Mouse (Mus musculus): ENCODE measurements around the gene Mlxipl.

Mlxipl gene

DNA sequence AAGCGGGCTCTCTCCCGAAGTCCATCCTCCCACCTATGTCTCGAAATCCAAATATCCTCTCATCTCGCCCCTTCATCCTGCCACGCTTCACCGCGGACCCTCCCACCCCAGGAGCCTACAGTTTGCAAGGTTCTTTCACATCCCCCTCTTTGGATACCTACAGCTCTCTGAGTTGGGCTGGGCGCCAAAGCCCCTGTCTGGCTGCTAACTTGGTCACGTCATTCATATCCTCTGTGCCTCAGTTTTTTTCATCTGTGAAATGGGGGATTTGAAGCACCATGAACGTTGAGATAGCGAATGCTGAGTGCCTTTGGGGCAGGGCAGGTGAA is 11.2 kb upstream of the Mlxipl start:
- DNase-seq (ENCODE audit: low read depth, low spot score): no peak

DNA sequence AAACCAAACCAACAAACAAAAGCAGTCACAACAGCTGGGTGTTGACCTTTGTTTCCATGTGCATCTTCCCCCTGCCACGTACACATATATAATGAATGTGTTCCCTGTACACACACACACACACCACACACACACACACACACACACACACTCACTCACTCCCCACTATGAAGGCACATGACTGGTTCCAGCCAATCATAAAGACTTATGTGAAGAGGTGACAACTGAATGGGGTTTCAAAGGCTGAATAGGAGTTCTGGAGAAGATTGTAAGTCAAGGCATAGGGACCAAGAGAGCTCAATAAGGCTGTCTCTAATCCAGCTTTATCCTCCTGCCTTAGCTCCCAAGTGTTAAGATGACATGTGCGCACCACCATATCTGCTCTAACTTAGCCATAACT is 10.1 kb upstream of the Mlxipl start:
- no peak for DNase-seq (ENCODE audit: low read depth, low spot score)

DNA sequence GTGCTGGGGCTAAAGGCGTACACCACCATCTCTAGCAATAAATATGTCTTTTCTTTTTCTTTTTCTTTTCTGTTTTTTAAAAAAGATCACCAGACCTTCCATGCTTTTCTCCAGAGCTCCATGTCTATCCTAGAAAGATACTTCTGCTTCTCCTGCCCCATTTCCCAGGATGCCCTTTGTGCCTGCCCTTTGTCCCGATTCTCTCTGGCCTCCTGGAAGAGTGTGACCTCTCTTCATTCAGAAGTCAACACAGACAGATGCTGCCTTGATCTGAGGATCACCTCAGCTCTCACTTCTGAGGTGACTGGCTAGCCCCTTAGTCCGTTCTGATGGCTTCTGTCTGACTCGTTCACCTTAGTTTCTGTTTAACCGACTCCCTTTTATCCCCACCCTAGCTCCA is 9.2 kb upstream of the Mlxipl start:
- no peak for DNase-seq (ENCODE audit: low read depth, low spot score)

DNA sequence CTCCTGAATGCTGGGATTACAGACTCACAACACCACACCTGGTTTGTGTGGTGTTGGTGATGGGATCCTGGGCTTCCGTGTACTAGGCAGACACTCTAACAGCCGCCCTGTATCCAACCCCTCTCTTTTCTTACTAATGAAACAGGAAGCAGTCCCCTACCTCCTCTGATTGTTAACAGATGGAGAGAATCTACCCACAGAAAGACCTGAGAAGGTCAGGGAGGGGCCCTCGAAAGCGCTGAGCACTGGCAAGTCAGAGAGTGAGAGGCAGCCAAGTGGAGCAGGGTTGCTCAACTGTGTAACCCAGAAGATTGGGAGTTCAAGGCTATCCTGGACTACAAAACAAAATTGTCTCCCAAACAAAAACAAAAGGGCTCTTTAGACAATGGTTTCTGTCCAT is 2.8 kb upstream of the Mlxipl start:
- no peak for DNase-seq (ENCODE audit: low read depth, low spot score)

DNA sequence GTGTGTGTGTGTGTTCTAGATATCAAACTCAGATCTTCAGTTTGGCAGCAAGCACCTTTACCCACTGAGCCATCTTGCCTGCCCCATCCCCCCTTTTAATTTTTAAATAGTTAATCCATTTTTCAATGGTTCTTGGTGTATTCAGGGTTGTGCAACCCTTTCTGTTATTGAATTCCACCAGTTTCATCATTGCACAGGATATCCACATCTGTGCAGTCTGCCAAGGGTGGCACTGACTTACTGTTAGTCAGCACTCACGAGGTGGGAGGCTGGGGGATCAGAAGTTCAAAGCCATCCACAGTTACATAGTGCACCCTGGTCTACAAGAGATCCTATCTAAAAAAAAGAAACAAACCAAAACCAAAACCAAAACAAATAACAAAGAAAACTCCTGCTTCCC is 11.3 kb downstream of the Mlxipl start:
- no peak for DNase-seq (ENCODE audit: low read depth, low spot score)

DNA sequence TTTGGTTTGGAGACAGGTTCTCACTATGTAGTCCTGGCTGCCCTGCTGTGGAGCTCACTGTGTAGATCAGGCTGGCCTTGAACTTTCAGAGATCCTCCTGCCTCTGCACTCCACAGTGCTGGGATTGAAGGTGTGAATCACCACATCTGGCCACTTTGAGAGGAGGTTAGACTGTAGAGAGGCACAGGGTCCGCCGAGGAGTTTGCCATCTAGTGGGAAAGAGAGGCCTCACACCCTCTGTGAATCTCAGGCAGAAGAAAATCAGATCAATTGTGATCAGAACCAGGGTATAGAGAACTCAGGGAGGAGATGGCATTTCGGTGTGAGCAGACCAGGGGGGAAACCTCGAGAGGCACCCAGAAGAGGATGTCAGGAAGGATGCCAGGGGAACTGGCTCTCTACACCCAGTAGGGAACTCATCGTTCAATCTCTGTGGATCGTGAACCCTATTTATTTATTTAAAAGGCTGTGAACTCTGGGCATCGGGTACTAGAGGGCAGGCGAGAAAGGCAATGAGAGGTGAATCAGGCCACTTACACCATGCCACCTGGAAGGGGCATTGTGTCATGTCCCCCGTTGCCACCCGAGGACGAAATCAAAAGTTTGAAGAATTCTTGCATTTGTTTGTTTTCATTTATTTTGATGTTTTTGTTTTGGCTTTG is 14.4 kb downstream of the Mlxipl start:
- DNase-seq (ENCODE audit: low read depth, low spot score): no peak

DNA sequence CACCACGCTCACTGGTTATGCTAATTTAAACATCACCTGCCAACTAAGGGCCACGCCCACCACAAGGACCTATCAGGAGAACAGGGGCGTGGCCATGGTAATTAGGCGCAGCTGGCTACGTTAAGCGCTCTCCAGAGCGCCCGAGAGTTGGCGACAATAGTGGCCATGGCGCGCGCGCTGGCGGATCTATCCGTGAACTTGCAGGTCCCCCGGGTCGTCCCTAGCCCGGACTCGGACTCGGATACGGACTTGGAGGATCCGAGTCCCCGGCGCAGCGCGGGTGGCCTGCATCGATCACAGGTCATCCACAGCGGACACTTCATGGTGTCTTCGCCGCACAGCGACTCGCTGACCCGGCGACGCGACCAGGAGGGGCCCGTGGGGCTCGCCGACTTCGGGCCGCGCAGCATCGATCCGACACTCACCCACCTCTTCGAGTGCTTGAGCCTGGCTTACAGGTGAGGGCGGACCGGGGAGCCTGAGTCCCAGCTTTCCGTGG is 17.1 kb downstream of the Mlxipl start:
- DNase-seq (ENCODE audit: low read depth, low spot score): peak; percentile 92

DNA sequence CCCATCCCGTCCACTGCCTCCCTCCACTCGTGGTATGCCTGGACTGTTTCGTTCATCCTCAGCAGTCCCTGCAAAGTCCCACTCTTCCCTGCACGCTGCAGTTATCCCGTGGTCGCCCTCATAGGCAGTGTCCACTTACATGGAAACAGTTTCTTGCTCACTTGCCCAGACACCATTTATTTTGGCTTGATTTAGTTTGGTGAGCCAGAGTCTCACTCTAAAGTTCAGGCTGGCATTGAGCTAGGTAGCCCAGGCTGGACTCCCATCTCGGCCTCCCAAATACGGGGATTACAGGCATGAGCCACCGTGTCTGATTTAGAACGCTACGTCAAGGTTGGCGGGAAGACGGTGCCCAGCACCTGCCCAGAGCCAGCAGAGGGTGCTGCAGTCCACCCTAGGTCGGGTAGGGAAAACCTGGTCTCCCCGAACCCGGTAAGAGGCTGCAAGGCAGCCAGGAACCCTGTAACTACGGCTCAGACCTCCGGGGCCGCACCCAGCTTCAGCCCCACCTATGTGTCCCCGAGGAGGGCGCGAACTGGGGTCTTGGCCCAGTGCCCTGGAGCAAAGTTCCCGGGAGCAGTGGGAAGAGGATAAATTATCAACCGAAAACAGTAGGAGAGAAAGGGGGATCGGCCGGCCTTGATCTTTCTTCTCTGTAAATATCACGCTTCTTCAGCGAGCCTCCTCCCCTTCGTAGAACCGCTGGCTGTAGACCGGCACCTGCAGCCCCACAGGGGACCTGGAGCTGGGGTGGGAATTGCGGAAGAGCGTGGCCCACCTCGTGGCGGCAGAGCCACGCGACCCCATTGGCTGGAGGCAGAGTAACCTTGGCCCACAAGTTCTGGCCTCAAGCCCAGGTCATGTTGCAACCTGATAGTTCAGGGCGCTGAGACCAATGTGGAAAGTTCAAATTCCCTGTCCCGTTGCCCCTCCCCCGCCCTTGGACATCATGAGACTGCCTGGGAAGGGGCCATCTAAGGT is 18.1 kb downstream of the Mlxipl start:
- DNase-seq (ENCODE audit: low read depth, low spot score): peak; percentile 97

DNA sequence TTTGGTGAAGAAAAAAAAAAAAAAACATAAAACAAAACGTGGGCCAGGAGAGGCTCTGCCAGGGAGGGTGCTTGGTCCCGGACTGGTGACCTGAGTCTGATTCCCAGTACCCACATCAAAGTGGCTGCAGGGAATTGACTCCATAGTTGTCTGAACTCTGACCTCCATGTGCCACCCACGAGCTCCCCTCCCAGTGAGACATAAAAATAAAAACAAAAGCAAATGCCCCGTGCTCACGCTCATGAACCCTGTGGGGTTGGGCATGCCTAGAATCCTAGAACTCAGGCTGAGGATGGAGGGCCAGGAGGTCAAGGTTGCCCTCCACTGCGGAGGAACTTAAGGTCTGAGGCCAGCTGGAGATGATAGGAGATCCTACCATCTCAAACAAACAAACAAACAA is 19.3 kb downstream of the Mlxipl start:
- DNase-seq (ENCODE audit: low read depth, low spot score): no peak

DNA sequence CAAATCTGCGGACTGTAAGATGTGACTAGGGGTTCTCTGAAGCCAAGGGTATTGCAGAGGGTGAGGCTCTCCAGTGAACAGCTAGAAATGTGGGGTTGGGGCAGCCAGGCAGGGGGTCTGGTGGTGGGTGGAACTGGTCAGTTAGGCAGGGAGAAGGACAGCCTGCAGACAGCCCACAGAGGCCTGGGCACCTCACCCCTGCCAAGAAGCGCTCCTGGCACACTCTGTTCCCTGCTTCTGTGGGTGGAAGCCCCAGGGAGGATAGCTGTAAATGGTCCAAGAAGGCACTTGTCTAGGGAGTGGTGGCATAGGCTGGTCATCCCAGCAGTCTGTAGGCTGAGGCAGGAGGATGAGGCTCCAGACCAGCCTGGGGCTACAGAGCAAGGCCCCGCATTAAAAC is 19.7 kb downstream of the Mlxipl start:
- peak; percentile 53 for DNase-seq (ENCODE audit: low read depth, low spot score)

DNA sequence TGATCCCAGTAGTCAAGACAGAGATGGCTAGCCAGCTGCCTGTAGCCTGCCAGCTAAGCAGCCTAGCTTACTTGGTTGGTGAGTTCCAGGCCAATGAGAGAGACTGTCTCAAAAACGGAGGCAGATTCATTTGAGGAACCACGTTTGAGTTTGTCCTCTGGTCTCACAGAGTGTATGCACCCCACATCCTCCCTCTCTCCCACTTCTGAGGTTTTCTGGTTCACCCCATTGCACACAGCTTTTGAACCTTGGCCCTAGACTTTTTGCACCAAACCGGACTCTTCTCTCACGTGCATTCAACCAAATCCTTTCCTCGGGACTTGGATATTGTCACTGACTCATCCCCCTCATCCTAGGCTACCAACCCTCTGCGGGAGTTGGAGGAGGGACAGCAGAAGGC is 20.3 kb downstream of the Mlxipl start:
- DNase-seq (ENCODE audit: low read depth, low spot score): no peak

DNA sequence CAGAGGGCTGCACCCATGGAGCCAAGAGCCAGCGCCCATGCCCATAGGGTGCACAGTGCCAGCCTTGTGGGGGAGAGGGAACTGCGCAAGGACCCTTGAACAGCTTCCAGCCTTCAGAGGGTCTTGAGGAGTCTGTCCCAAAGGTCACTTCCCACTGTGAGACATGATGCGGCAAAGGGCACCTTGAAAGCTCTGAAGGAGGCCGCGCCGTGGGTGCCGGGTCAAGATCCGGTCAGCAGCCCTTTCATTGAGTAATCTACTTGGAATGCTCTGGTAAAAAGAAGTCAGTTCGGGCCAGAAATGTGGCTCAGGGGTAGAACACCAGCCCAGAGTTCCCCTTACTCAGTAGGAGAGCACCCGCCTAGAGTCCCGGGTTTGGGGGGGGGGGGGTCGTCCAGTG is 24.1 kb downstream of the Mlxipl start:
- DNase-seq (ENCODE audit: low read depth, low spot score): no peak

DNA sequence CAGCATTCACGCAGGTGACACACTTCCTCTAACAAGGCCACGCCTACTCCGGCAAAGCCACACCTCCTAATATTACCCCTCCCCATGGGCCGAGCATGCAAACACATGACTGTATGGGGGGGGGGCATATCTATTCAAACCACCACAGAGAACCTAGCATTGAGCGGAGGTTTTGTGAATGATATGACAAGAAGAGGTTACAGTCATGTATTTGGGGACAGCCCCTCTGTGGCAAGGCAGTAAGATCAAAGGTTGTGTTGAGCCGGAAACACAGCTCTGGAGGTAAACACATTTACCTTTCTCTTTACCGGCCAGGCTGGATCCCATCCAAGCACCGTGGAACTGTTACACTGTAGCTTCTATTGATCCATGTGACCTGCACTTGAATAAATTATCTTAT is 25.6 kb downstream of the Mlxipl start:
- no peak for DNase-seq (ENCODE audit: low read depth, low spot score)

DNA sequence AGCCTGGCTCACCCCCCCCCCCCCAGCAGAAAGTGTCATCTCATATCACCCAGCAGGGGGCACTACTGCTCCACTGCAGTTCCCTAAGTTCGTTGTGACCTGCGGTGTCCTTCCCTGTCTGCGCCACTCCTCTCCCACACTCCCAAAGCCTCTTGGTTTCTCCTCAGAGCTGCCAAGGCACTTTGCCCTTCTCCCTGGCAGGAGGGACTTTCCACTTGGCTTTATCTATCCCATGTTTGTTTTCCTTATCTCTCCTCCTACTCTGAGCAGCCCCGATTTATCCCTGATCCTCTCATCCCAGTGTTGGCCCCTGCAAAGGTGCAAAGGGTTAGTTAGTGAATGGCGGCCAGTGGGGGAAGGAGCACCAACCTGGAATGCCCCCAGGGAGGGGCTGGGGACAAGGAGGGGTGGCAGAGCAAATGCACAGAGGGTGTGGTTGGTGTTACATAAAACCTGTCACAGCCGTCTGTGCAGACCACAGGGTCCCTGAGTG is 28.9 kb downstream of the Mlxipl start:
- peak; percentile 76 for DNase-seq (ENCODE audit: low read depth, low spot score)

DNA sequence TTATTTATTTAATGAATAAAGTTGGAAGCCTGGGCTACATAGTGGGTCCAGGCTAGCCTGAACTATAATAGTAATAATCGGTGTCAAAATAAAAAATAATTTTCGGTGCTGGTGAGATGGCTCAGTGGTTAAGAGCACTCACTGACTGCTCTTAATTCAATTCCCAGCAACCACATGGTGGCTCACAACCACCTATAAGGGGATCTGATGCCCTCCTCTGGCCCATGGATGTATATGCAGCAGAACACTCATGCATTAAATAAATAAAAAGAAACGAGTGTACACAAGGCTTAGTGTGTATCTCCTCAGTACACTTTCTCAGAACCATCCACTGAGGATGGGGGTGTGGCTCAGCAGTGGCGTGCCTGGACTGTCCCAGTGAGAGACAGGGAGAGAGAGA is 31.1 kb downstream of the Mlxipl start:
- DNase-seq (ENCODE audit: low read depth, low spot score): no peak

DNA sequence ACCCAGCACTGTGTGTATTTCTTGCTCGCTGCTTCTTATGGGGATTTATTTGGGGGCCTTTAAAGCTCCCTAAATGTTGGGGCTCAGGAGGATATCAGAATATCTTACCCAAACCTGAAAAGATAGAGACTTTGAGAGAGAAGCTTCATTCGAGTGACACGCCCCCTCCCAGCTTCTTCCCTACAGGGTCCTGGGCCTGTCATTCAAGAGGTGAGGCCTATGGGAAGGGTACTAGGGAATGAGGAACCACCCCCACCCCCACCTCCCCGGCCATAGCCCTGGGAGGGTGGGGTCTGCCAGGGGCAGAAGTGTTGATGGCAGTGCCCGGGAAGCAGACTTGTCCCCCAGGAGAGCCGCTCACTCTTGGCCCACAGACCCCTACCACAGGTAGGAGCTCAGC is 36.4 kb downstream of the Mlxipl start:
- DNase-seq (ENCODE audit: low read depth, low spot score): no peak

DNA sequence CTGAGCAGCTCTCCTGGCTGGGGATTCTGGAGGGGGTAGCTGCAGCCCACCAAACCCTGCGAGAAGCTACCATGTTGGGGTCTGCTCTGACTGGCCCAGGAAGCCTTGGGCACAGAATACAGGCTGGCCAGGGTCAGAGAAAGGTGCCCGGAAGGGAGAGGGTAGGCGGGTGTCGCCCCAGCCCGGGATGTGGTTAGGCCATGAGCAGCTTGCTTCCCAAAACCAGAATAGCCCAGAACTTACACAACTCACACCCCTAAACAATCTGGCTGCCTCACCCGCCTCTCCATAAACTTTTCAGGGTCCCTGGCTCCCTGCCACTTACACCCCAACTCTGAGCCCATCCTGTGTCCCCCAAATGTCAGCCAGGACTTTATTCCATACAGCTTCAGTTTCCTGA is 38.0 kb downstream of the Mlxipl start:
- DNase-seq (ENCODE audit: low read depth, low spot score): no peak

DNA sequence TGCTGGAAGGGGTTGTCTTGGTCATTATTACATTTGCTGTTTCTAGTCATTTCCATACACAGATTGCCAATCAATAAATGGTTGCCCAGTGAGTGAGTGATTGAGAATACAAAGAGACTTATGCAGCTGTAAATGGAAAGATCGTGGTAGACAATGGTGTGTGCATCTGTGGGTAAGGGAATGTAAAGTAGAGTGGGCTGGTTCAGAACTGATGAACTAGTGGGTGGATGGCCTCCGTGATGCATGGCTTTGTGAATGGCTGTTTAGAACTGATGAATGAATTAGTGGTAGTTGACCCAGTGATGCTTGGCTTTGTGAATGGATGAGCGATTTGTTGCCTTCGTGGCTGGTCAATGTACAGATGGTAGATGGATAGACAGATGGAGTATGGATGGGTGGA is 40.1 kb downstream of the Mlxipl start:
- DNase-seq (ENCODE audit: low read depth, low spot score): no peak

DNA sequence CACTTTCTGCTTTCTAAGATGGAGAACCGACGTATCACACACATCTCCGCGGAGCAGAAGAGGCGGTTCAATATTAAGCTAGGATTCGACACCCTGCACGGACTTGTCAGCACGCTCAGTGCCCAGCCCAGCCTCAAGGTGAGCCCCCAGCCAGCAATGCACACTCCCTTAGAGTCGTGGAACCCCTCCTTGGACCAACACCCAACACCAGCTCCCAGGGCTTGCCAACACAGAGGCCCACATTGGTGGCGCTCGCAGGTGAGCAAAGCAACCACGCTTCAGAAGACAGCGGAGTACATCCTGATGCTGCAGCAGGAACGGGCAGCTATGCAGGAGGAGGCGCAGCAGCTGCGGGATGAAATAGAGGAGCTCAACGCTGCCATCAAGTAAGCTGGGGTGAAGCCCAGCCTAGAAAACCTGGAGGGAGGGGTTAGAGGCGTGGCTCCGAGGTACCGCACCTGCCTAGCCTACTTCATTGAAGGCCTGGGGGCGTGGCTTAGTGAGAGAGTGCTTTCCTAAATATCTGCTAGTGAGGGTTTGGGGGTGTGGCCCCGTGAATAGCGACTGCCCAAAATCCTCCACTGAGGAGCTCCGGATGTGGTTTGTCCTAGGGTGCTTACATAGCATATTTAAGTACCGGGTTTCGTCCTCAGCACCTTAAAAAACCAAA is 44.2 kb downstream of the Mlxipl start:
- DNase-seq (ENCODE audit: low read depth, low spot score): no peak

DNA sequence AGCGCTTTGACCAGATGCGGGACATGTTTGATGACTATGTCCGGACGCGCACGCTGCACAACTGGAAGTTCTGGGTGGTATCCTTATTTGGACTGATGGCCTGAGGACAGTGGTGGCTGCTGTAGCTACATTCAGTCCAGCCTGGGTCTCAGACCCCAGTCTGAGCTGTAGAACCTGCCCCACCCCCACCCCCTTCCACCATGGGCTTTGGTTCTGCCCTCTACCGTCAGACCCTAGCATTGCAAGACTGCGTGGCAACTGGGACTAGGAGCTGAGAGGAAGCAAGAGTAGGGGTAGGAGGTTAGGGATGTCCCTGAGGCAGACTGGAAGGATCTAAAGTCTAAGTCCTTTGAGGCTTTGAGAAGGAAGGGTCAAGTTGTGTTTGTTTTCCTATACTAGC is 44.8 kb downstream of the Mlxipl start:
- no peak for DNase-seq (ENCODE audit: low read depth, low spot score)

DNA sequence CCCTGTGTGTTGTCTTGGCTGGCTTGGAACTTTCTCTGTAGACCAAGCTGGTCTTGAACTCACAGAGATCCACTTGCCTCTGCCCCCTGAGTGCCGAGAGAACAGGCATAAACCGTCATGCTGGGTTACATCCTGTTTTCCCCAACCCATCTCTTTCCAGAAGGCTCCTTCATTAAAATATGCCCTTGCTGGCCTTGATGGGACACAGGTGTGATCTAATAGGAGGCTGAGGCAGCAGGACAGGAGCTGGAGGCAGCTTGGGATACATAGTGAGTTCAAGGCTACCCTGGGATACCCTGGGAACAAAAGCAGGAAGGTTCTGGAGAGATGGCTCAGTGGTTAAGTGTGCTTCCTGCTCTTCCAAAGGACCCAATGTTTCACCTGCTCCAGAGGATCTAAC is 50.2 kb downstream of the Mlxipl start:
- DNase-seq (ENCODE audit: low read depth, low spot score): no peak

DNA sequence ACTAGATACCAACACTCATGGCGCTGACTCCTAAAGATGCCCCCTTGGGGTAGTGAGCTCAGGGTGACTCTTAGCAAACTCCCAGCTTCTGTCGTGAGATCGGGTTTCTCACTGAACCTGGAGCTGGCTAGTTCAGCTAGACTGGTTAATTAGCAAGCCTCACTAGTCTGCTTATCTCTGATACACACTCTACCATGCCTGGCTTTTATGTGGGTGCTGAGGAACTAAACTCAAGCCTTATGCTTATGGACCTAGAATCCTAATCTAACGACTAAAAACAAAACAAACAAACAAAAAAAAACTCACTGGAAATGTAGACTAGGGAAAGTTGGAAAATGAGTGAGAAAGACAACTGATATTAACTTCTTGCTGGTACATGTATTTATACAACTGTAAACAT is 54.8 kb downstream of the Mlxipl start:
- DNase-seq (ENCODE audit: low read depth, low spot score): no peak

Measured in skeletal muscle tissue, adult 2 months (tissue).